Mouse (Mus musculus) MEL (cell line): ENCODE measurements around the gene Stxbp1.

ENCODE experiments used
- CTCF ChIP-seq, 3 experiments: IDR thresholded peaks in 2 of 3; conservative IDR thresholded peaks in 1 of 3; 2 replicates each; pipeline ENCODE4 v1.5.1; 2011 to 2012; ENCODE audit warnings: low read length in 3 of 3, low read depth in 2 of 3, mild to moderate bottlenecking in 2 of 3, improper control_type of control experiment in 1 of 3, inconsistent platforms in 1 of 3, mixed read lengths in 1 of 3, moderate library complexity in 1 of 3; ENCODE audit not compliant: control insufficient read depth in 1 of 3, insufficient read depth in 1 of 3, poor library complexity in 1 of 3, severe bottlenecking in 1 of 3
- E2F4 ChIP-seq: IDR thresholded peaks from 2 replicates; pipeline ENCODE4 v1.6.1; 2011; ENCODE audit warnings: low read depth, low read length, improper control_type of control experiment, borderline replicate concordance
- GABPA ChIP-seq: IDR thresholded peaks from 2 replicates; pipeline ENCODE4 v1.6.1; 2012; ENCODE audit warnings: low read depth, mild to moderate bottlenecking, inconsistent platforms, low read length, improper control_type of control experiment, moderate library complexity
- GATA1 ChIP-seq: IDR thresholded peaks from 2 replicates; pipeline ENCODE4 v1.6.1; 2011; ENCODE audit warnings: low read depth, low read length, improper control_type of control experiment
- KAT2A ChIP-seq: conservative IDR thresholded peaks from 2 replicates; pipeline ENCODE4 v1.6.1; 2012; ENCODE audit warnings: low read depth, low read length, improper control_type of control experiment, inconsistent platforms
- MAZ ChIP-seq: IDR thresholded peaks from 2 replicates; pipeline ENCODE4 v1.6.1; 2012; ENCODE audit warnings: low read depth, mild to moderate bottlenecking, inconsistent platforms, low read length, improper control_type of control experiment
- MEF2A ChIP-seq: IDR thresholded peaks from 2 replicates; pipeline ENCODE4 v1.6.1; 2014; ENCODE audit warnings: low read depth, mild to moderate bottlenecking, inconsistent platforms, low read length, improper control_type of control experiment; ENCODE audit not compliant: poor library complexity, insufficient replicate concordance, severe bottlenecking; ENCODE audit errors: extremely low read depth
- POLR2A ChIP-seq, 2 experiments: IDR thresholded peaks; 2 replicates each; pipeline ENCODE4 v1.6.1; 2011 to 2012; ENCODE audit warnings: low read length in 2 of 2, mild to moderate bottlenecking in 2 of 2, control low read depth in 1 of 2, improper control_type of control experiment in 1 of 2, low read depth in 1 of 2, moderate library complexity in 1 of 2; ENCODE audit not compliant: control insufficient read depth in 1 of 2, insufficient read depth in 1 of 2, poor library complexity in 1 of 2
- TCF12 ChIP-seq: IDR thresholded peaks from 2 replicates; pipeline ENCODE4 v1.6.1; 2014; ENCODE audit warnings: low read depth, mild to moderate bottlenecking, inconsistent platforms, low read length, improper control_type of control experiment, moderate library complexity
- UBTF ChIP-seq: IDR thresholded peaks from 2 replicates; pipeline ENCODE4 v1.6.1; 2012; ENCODE audit warnings: low read depth, mild to moderate bottlenecking, inconsistent platforms, low read length, improper control_type of control experiment, moderate library complexity, borderline replicate concordance; ENCODE audit not compliant: insufficient read depth

- no peak for TF ChIP-seq E2F4
- TF ChIP-seq UBTF = no peak
- TF ChIP-seq TCF12 = no peak
- TF ChIP-seq POLR2A (IDR thresholded peaks at IDR 0.05; ENCODE audit: control insufficient read depth in 1 of 2, insufficient read depth in 1 of 2, low read depth in 1 of 2, low read length in 2 of 2, poor library complexity in 1 of 2) = no peak
- TF ChIP-seq MEF2A = no peak
- no peak for TF ChIP-seq GATA1
- TF ChIP-seq MAZ = no peak
- peak; percentile 88 to 98 (median 97) for TF ChIP-seq CTCF (IDR thresholded peaks at IDR 0.05 in 2 of 3, conservative IDR thresholded peaks at IDR 0.05 in 1 of 3; ENCODE audit: control insufficient read depth in 1 of 3, insufficient read depth in 1 of 3, low read depth in 2 of 3, low read length in 3 of 3, poor library complexity in 1 of 3, severe bottlenecking in 1 of 3)
- no peak for TF ChIP-seq GABPA
- no peak for TF ChIP-seq KAT2A
Measured at GRCm38 (mm10) chr2:32854206-32854605, 7.2 kb upstream of the Stxbp1 start.
